Mouse (Mus musculus) spleen, postnatal 14 days (tissue): Measurements from ENCODE around the gene Olfr1208.

Experiments used
- DNase-seq, 2 experiments: peaks; one replicate each; pipeline ENCODE4 v3.0.0; 2021 to 2022; ENCODE audit warnings: low spot score in 2 of 2

Olfr1208 gene

GRCm38 (mm10) chr2:88902211-88902610 lies at the start of gene Olfr1208:
Gene Olfr1208 (minus strand): TSS chr2:88902311.
- no peak for DNase-seq

- no peak for DNase-seq
Measured at GRCm38 (mm10) chr2:88938011-88938410, 35.9 kb upstream of the Olfr1208 start, which contains the start of gene Olfr1211. Gene Olfr1211 (minus strand): TSS chr2:88938111.

GRCm38 (mm10) chr2:88915057-88915456 lies 12.9 kb upstream of the Olfr1208 start, which contains the start of gene Olfr1209:
Gene Olfr1209 (minus strand): TSS chr2:88915157.
- DNase-seq, result no peak

- no peak for DNase-seq
Measured at GRCm38 (mm10) chr2:88862931-88863330, 39.2 kb downstream of the Olfr1208 start, which contains the start of gene Olfr1206. Gene Olfr1206 (plus strand): TSS chr2:88863231.

- DNase-seq, result no peak
Measured at GRCm38 (mm10) chr2:88848992-88849391, 53.1 kb downstream of the Olfr1208 start, which contains the start of gene Olfr1204. Gene Olfr1204 (plus strand): TSS chr2:88849292.
